Mouse (Mus musculus) ES-CJ7 (cell line): ENCODE data around the gene Ehf.

Experiments used
- DNase-seq: peaks from one replicate; pipeline ENCODE4 v3.0.0; 2011; ENCODE audit warnings: low read depth, low spot score

Gene Ehf

GRCm38 (mm10) chr2:103294526-103294925 is 8.6 kb downstream of the Ehf start:
- DNase-seq, result peak; percentile 28

DNA sequence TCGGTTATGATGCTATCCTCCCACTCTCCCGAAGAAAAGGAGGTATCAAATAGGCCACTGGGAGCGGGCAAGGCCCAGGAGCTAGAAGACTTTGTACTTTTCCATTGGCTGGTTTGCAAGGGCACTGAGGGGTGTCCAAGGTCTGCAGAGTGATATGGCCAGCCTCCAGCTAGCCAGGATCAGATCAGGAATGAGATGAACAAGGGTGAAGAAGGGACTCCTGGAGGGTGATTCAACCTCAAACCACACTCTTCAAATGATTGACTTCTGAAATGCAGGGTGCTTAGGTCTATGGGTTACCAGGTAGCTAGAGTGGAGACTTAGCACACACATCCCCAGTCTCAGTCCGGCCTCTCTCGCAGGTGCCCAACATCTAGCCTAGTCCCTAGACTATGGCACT is 9.3 kb downstream of the Ehf start:
- DNase-seq, result no peak

DNA sequence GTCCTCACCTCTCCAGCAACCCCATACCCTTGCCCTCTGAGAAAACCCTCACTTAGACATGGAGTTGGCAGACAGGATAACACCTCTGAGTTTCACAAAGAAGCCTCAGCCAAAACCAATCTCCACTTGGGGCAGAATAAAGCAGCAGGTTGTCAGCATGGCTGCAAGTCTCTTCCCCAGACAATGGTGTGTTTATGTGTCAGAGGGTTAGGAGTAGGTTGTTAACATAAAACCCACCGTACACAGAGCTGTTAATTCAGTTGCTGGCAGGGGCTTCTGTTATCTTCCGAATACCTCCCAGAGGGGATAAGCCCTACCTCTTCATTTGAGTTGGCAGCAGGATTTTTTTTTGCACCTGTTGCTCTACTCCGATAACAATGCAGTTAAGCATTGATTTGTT is 9.9 kb downstream of the Ehf start:
- no peak for DNase-seq

- peak; percentile 33 for DNase-seq
Measured at GRCm38 (mm10) chr2:103290705-103291269, 12.3 kb downstream of the Ehf start.

DNA sequence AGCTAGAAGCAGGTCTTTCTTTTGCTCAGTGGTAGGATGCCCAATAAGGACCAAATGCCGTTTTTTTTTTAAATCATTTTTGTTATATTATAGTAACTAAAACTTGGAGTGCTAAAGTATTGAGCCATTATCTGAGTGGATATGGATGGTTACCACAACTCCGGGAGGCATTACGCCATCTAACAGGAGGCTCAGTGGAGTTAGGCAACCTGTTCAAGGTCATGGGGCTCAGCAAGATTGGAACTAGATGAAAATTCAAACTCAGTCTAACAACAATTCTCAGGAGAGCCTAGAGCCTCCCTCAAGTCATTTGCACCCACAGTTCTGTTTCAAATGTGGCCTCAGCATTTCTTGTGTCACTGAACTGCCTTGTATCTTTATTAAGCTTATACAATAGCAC is 12.9 kb downstream of the Ehf start:
- no peak for DNase-seq

DNA sequence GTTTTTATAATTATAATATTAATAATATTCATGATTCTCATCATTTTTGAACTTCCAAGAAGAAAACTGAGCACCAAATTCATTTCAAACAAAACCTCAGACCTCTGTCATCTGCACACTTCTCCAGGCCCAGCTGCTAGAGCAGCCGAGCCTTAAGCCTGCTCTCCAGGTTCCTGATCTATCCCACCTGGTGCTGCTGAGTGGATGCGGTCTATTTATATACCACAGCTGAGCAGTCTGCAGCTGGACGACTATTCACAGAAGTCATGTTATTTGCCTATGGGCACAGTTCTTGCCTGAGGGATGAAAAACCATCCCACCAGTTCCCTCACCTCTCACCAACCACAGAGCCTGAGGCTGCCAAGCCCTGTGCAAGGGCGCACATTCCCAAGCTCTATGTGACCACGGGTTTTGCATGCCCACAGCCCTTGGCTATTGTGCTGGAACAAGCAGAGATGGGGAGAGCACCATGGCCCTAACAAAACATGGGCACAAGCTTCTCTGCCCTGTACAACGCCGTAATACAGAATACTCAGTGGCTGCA is 13.6 kb downstream of the Ehf start:
- no peak for DNase-seq

DNA sequence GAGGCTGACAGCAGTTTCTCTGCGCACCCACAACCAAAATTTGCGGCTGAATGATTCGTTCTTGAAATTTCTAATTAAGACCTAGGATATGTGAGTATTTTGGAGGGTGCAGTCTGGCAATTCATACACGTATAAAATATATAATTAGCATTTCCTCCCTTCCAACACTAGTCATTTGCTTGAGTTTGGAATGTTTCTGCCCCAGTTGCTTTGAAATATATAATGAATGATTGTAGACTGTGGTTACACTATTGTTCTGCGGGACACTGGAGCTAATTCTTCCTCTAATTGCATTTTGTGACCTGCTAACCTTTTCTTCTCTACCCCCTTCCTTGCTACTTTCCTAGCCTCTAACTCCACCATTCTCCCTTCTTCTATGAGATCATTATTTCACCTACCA is 15.4 kb downstream of the Ehf start:
- no peak for DNase-seq

DNA sequence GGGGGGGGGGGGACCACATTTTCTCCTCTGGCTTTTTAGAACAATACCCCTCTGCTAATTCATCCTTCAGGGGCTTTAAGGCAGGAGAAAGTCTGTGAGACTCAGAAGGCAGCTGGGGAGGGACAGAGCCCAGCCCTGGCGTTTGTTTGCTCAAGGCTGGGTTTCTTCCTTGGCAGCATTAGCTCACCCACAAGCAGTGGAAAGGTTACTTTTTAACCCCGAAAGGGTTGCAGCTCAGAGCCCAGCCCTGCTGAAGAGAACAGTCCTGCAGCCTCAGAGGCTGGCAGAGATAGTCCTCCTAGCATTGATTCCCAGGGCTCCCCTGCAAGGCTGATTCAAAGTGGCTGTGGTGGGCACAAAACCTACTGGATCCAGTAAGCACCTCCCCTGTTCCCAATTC is 17.5 kb downstream of the Ehf start:
- DNase-seq, result no peak

DNA sequence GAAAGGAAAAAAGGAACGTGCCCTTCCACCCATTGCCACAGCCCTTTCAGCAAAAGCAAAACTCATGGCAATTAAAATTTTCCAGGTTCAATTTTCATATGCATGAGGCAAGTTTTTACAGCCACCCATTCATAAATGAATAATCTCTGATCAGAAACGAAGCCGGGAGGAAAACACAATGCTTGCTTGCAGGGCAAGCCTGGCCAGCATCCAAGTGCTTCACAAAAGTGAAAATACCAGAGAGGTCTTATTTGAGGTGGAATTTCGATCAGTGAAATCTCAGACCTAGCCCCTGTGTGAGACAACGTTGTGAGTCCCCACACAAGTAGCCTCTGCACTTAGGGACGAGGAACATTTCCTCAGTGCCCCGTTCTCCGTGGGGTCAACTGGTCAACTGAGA is 19.3 kb downstream of the Ehf start:
- DNase-seq, result no peak

GRCm38 (mm10) chr2:103282184-103282750 is 20.8 kb downstream of the Ehf start:
- DNase-seq, result no peak

DNA sequence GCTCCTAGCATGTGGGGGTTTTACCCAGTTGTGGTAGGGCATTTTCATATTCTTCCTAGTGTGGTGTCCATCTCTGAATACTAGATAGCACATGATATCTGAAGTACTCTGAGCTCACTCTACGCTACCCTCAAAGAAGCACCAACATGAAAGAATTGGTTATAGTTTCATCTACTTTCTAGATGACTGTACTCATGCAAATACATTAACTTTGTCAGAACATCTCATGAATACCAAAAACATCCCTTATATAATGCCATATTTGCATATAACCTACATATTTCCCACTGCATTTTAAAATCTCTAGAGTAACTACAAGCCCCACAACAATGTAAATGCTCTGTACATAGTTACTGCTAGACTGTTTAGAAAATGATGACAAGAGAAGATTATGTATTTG is 23.2 kb downstream of the Ehf start:
- no peak for DNase-seq

GRCm38 (mm10) chr2:103278476-103278875 is 24.6 kb downstream of the Ehf start:
- DNase-seq, result no peak

GRCm38 (mm10) chr2:103277794-103278193 is 25.3 kb downstream of the Ehf start:
- DNase-seq, result no peak

DNA sequence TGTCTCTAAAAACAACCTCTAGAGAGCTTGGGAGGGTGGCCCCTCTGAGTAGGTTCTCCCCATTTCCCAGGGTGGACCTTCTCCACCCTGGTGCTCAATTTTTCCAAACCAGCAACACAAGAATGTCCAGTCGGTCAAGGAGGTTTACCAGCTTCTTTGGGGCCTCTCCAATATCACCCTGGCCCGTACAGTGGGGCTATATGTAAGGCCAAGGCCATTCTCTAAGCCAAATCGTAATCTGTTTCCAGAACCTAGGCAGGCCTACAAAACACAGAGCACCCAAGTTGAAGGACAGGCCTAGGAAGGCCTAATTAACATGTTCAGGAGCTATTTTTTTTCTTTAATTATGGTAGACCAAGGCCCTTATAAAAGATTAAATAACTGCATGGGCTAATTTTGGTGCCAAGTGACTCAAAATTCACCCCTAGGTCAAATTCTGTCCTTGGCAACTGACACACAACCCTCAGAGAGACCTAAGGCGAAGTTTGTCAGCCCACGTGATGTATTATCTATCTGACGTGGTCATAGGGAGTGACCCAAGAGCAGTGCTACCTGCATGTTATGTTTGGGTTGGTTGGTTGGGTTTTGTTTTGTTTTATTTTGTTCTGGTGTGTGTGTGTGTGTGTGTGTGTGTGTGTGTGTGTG is 27.6 kb downstream of the Ehf start:
- DNase-seq, result no peak

- DNase-seq, result no peak
Measured at GRCm38 (mm10) chr2:103274803-103275202, 28.3 kb downstream of the Ehf start.

- no peak for DNase-seq
Measured at GRCm38 (mm10) chr2:103274270-103274669, 28.8 kb downstream of the Ehf start.

DNA sequence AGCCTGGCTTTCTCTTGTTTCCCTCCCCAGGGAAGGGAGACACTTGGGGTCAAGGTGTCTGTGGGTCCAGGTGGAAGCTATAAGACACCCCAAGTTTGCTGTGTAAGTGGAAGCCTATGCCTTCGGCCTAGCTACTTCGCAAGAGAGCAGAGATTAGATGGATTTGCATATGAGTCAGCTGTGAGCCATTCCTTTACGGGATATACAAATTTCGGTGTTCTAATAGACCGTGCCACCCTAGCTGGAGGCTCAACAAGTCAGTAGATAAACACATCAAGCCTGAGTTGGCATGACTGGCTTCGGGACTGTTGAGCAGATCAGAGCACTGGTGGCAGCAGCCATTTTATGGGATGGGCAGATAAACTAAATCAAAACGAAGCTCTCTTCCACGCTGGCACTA is 31.6 kb downstream of the Ehf start:
- DNase-seq, result no peak

- no peak for DNase-seq
Measured at GRCm38 (mm10) chr2:103270556-103271160, 32.4 kb downstream of the Ehf start.

- no peak for DNase-seq
Measured at GRCm38 (mm10) chr2:103239086-103239485, 64.0 kb downstream of the Ehf start.

- DNase-seq, result no peak
Measured at GRCm38 (mm10) chr2:103226781-103227180, 76.3 kb downstream of the Ehf start.

GRCm38 (mm10) chr2:103220871-103221270 is 82.2 kb downstream of the Ehf start:
- no peak for DNase-seq

DNA sequence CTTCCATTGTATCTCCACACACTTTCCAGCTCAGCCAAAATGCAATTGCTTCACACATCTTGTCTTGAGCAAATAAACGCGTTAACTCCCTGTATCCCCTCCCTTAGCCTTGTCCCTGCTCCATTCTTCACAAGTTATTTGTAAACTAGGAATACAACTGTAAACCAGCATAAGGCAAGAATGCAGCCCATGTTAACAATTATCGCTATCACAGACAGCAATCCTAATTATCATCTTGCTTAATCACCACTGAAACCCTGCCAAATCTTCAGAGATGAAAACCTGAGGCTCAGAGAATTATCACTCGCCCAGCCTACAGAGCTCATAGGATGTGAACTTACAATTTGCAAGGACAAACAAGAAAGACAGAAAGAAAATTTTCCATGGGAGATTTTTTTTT is 84.8 kb downstream of the Ehf start:
- DNase-seq, result no peak

- DNase-seq, result no peak
Measured at GRCm38 (mm10) chr2:103215801-103216200, 87.3 kb downstream of the Ehf start.
